Mouse (Mus musculus): ENCODE measurements around the gene Lama5. TPM values are rescaled to one million over a fixed set of nuclear protein-coding genes. Genes with fewer than 3 reads are reported as not detected.

Lama5 gene
- polyA plus RNA-seq, 1 experiment from 2014 or later, result 6.6 TPM

- peak; percentile 21 for DNase-seq (ENCODE audit: low spot score)
These were observed 456 bp downstream of the Lama5 start for GRCm38 (mm10) chr2:180225044-180225761.

GRCm38 (mm10) chr2:180224647-180225043 is 1.0 kb downstream of the Lama5 start:
- no peak for DNase-seq (ENCODE audit: low spot score)

GRCm38 (mm10) chr2:180222250-180222649 is 3.4 kb downstream of the Lama5 start:
- peak; percentile 20 for DNase-seq (ENCODE audit: low spot score)

GRCm38 (mm10) chr2:180221051-180221450 is 4.6 kb downstream of the Lama5 start:
- no peak for DNase-seq (ENCODE audit: low spot score)

DNA sequence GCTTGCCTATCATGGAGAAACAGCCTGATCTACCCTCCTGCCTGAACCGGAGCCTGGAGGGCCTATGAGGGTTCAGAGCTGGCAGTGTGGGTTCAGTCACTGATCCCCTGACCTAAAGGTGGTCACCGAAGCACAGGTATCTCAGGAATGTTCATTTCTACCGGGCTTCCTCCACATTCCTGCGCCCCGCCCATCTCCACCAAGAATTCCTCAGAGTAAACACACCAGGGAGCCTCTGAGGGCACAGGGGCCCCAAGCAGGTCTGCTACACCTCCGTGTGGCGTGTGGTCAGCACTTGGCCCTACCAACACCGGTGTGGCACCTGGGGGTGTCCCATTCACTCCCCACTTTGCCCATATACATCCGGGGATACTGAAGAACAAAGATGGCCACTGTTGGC is 5.5 kb downstream of the Lama5 start:
- no peak for DNase-seq (ENCODE audit: low spot score)

GRCm38 (mm10) chr2:180219145-180219943 is 6.3 kb downstream of the Lama5 start:
- no peak for DNase-seq (ENCODE audit: low spot score)

DNA sequence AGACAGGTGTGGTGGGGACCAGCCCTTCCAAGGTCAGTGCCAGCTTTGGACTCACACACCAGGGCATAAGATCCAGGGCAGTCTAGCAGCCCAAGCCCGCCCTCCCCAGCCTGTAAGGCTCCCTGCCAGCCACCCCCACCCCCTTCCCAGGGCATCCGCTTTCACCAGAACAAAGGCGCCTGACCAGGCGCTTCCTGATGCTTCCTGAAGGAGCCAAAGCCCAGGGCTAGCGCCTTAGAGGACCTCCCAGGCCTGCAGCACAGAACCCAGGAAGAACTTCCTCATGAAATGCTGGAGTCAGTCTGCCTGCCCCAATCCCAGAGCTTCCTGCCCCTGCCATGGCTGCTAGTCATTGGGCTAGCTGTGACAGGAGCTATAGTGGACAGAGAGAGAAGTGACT is 7.0 kb downstream of the Lama5 start:
- no peak for DNase-seq (ENCODE audit: low spot score)

- no peak for DNase-seq (ENCODE audit: low spot score)
These were observed 7.4 kb downstream of the Lama5 start for GRCm38 (mm10) chr2:180218241-180218640.

- no peak for DNase-seq (ENCODE audit: low spot score)
These were observed 8.1 kb downstream of the Lama5 start for GRCm38 (mm10) chr2:180217587-180217986.

DNA sequence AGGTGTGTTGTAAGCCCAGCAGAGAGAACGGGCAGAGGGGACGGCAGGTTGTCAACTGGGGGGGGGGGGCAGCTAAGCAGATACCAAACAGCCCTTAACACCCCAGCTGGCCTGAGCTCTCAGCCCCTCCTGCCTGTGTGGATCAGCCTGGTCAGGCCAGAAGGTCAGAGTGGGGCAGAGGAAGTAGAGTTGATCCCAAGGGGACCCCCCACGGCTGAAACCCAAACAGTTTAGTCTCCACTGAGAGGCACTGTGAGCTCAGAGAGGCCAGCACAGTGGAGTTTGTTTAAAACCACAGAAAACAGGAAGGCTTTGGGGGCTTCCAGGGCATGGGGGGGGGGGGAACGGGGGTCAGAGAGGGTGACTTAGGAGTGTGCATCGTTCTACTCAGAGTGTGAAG is 8.7 kb downstream of the Lama5 start:
- DNase-seq (ENCODE audit: low spot score), result no peak

GRCm38 (mm10) chr2:180215951-180216350 is 9.7 kb downstream of the Lama5 start:
- DNase-seq (ENCODE audit: low spot score), result no peak

DNA sequence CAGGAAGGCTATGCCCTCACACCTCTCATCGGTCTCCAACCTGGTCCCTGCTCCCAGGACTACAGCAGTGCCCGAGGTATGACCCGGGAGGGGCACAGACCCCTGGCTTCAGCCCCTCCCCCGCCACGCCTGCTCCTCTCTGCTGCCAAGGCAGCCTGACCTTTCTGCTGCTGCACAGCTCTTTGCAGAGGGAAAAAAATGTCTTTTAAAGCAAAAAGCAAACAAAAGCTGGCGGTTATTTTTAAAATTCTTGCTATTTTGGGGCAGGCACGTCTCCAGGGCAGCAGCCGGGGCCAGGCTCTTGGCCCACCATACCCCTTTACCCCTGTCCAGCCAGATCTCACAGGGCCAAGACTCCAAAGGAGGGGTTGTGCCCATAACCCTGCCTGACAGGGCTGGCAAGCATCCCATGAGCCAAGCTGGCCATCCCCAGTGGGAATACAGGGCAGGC is 10.6 kb downstream of the Lama5 start:
- no peak for DNase-seq (ENCODE audit: low spot score)

DNA sequence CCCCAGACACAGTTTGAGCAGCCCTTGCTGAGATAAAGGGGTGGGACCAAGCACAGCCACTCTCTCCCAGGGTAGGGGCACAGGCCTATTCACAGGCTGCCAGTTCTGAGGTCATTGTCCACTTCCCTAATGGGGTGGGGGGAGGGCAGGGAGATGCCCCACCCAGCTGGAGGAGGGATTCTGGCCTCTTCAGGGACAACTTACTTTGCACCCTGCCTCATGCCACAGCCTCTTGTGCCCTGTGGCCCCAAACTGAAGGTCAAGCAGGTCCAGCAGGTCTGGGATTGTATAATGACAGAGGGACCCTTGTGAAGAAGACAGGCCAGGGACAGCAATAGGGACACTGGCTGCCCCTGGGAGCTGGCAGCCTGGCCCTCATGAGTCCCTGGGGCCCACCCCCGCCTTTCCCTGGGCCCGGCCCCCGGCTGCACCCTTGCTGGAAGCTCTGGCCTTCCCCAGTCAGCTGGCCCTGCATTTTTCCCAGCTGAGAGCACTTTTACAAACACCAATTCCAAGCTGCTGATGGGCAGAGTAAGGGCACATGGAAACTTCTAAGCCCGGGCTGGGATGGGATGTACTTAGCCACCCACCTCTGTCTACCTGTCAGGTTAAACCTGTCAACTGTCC is 11.2 kb downstream of the Lama5 start:
- no peak for DNase-seq (ENCODE audit: low spot score)

- no peak for DNase-seq (ENCODE audit: low spot score)
These were observed 13.4 kb downstream of the Lama5 start for GRCm38 (mm10) chr2:180212255-180212654.

DNA sequence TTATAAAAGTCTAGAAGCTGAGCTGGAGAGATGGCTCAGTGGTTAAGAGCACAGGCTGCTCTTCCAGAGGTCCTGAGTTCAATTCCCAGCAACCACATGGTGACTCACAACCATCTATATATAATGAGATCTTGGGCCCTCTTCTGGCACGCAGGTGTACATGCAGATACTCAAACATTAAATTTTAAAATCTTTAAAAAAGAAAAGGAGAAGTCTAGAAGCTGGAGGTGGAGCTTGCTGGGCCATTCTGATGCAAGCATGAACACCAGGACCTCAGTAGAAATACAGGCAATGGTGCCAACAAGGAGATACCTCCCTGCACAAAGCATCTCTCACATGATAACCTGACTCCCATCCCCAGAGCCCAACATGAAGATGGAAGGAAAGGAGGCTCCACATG is 16.7 kb downstream of the Lama5 start:
- DNase-seq (ENCODE audit: low spot score), result no peak

DNA sequence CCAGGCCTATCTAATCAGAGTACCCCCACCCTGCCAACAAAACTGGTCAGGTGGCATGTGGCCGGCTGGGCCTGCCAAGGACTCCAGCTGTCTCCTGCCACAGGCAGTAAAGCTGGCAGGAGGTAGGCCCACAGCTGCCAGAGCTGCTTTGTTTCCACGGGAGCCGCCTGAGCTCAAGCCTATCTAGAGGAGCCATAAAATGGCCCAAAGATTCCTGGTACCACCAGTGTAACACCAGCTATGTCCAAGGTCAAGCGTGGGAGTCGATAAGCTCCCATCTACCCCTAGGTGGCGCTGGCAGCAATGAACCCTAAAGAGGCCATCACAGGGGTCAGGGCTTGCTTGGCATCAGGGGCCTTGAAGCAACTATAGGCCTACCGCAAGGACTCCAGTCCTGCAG is 17.8 kb downstream of the Lama5 start:
- DNase-seq (ENCODE audit: low spot score), result peak; percentile 23

GRCm38 (mm10) chr2:180205956-180206280 is 19.7 kb downstream of the Lama5 start:
- no peak for DNase-seq (ENCODE audit: low spot score)

GRCm38 (mm10) chr2:180205083-180205955 is 20.3 kb downstream of the Lama5 start:
- DNase-seq (ENCODE audit: low spot score), result no peak

DNA sequence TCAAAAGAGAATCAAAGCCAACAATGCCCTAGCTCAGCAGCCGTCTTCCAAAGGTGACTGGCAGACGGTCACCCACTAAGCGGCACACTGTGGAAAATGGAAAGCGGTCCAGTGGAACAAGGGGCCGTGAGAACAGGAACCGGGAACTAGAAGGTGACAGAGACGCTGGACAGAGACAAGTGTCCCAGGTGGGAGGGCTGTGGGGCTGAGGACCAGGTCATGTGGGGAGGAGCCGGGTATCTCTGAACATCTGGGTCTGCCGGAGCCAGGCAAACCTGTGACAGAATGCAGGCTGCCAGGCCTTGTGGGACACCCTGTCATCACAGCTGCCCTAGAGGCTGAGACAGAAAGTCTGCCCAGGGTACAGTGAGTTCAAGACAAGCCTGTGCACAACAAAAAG is 21.2 kb downstream of the Lama5 start:
- no peak for DNase-seq (ENCODE audit: low spot score)

GRCm38 (mm10) chr2:180202805-180203204 is 22.9 kb downstream of the Lama5 start:
- DNase-seq (ENCODE audit: low spot score), result no peak

DNA sequence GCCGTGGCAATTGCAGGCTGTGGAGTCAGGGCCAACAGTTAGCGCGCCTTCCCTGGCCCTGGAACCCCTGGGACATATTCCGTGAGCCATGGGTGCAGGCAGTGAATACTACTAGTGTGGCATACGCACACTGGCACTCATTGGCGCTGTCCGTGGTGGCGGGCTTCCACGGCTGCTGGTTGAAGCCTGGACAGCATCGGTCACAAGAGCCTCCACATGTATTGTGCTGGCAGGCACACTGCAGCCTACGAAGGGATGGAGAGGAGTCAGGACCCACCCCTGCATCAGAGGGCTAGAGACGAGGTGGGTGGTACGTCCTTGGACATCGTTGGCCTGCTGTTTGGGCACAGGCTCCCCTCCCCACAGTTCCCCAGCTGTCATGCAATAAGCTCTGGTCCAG is 23.4 kb downstream of the Lama5 start:
- no peak for DNase-seq (ENCODE audit: low spot score)

All from thymus, postnatal 0 days (tissue).